Mouse (Mus musculus): ENCODE data around the gene Lrrc15.

DNA sequence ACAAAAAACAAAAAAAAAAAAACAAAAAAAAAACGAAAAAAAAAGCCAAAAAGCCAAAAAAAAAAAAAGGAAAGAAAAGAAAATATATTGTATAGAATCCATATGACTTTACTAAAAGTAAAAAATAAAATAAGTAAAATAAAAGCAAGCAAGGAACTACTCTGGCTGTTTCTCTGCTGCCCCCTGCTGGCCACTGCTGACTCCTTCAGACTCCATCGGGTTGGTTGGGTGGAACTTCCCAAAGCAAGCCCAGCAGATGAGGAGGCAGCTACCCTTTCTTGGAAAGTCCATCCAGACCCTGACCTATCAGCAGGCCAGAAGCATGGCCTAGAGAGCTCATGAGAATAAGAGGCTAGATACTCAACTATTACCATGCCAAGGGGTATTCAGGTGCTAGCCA is 20.4 kb downstream of the Lrrc15 start:
- TF ChIP-seq CTCF (IDR thresholded peaks at IDR 0.05) (peak; percentile 87), POLR2A (IDR thresholded peaks at IDR 0.05; ENCODE audit: insufficient read depth, low read depth, low read length) (no peak)
